Mouse (Mus musculus): ENCODE measurements around the gene Slc27a1.

GRCm38 (mm10) chr8:71562751-71563150 is 5.9 kb upstream of the Slc27a1 start:
- TF ChIP-seq CTCF (IDR thresholded peaks at IDR 0.05; ENCODE audit: low read depth, low read length) (peak; percentile 57; the same call in 1 of the 2 replicates), GATA2 (IDR thresholded peaks at IDR 0.05; ENCODE audit: borderline replicate concordance, low read depth, low read length) (no peak), GATA1 (IDR thresholded peaks at IDR 0.05; ENCODE audit: borderline replicate concordance, low read length) (no peak), TAL1 (conservative IDR thresholded peaks at IDR 0.05; ENCODE audit: low read depth, low read length) (no peak), POLR2AphosphoS5 (IDR thresholded peaks at IDR 0.05; ENCODE audit: insufficient replicate concordance, low read depth, low read length) (no peak)

Data from G1E (cell line).